Mouse (Mus musculus): Measurements from ENCODE around the gene Fpr1. TPM values are rescaled to one million over a fixed set of nuclear protein-coding genes. Genes with fewer than 3 reads are reported as not detected.
"Not testable (repeated sequence)": the region's sequence is repeated elsewhere in the genome, so short reads cannot be mapped to it uniquely, and the experiment has no call there.

Fpr1 gene
- total RNA-seq, 2 experiments from 2014 or later: 0.51 to 1.4 TPM

DNA sequence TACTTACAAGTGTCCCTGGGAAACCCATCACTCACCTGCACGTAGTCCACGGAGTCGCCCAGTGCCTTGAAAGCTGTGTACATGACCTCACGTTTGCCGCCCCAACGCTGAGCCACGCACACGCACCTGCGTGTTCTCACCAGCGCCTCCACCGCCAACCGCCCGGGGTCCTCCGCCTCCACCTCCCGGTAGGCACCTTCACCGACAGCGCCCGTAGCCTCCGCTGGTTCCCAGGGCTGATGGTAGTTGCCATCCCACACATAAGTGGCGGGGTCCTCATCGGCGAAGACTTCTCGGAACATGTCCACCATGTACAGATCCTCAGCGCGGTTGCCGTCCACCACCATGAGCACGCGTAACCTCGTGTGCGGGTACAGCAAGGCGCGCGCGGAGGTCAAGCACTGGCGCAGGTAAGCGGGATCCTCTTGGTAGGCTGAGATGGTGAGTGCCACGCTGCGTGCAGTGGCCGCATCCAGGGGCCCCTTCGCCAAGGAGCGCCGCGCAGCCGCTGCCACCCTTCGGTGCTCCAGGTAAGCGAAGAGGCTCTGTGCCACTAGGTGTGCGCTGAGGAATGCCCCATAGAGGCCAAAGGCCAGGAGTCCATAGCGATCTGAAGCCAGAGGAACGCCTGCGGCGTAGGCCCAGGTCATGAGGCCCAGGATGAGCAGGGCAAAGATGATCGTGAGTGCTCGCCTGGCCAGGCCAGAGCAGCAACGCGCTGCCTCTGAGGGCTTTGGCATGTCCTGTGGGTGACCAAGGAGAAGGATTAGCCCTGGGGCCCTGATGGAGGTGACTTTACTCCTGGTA, 33.6 kb downstream of the Fpr1 start:
- no peak for DNase-seq

DNA sequence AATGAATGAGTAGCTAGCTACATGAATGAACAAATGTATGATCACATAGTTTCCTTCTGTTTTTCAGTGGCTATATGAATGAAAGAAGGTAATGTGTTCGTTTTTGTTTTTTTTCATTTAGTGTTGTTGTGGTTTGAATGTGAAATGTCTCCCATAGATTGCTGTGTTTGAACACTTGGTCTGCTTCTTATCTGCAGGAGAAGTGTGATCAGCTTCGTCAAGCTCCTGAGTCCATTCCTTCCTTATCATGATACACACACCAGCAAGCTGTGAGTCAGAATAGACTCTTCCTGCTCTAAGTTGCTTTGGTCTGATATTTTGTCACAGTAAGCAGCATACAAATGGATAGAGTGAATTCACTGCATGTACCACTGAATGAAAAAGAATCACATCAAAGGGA, 34.8 kb downstream of the Fpr1 start:
- DNase-seq: no peak

DNA sequence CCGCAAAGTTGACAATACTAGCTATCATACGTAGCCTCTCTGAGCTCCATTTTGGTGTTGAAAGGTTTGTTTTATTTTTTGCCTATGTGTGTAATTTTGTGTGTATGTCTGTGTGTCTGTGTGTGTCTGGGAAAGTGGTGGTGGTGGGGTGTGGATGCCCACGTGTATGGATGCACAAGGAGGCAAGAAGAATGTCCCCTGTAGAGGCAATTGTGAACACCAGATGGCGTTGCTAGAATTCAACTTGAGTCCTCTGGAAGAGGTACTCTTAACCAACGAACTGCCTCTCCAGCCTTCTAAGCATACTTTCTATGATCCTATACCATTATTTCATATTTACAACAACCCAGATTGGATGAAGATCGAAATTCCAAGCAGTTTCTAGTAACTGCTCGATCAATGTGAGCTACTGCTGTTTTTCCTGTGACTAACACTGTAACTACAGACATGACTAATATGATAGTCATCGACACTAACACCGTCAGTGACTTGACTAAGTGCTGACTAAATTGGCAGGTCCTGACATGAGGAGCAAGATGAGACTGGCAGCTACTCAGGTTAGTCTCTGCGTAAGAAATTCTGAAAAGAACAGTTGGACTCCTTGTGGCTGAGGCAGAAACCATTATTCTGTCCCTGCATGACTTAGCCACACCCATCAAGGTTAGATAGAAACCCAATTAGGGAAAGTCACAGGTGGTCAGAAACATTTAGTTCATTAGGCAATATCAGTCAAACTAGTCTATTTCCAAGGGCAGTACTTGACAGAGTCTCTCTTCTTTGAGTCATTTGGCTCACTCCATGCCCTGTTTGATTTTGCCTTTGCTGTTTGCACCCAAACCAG, 38.3 kb downstream of the Fpr1 start:
- peak; percentile 28 for DNase-seq

DNA sequence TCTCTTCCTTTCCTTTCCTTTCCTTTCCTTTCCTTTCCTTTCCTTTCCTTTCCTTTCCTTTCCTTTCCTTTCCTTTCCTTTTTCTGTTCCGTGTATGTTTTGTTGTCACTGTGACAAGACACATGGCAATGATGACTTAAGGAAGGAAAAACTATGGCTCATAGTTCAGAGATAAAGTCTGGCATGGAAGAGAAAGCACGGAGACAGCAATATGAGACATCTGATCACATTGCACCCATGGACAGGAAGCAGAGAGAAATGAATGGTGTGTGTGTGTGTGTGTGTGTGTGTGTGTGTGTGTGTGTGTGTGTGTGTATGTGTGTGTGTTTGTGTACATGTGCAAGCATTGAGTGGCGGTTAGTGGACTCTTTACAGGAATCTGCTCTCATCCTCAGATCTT, 39.1 kb downstream of the Fpr1 start:
- not testable (repeated sequence) for DNase-seq

DNA sequence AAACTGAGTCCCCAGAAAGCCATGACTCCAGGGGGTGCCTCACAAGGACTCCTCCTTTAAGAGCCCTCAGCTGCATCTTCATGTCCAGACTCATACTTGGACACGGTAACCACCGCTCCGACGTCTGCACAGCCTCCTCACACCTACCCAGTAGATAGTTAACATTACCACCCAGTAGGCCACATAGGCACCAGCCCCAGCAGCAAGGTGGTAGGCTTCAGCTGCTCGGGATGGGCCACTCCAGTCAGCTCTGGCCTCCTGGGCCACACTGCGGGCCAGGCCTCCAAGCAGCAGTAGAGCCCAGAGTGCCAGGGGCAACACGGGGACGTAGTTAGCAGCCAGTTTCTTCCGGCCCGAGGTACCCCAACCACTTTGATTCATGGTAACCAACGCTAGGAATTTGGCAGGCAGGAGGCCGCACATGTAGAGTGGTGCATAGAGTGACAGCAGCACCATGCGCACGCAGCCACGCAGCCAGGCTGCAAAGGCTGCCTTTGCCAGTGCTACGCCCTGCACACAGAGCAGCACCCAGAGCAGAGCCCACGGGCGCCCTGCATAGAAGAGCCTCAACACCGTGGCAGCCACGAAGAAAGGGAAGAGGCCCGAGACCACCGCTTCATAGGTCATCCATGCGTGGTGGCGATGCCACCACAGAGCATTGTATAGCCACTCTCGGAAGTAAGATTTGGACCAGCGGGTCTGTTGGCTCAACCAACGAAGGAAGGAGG, 40.0 kb downstream of the Fpr1 start:
- no peak for DNase-seq

DNA sequence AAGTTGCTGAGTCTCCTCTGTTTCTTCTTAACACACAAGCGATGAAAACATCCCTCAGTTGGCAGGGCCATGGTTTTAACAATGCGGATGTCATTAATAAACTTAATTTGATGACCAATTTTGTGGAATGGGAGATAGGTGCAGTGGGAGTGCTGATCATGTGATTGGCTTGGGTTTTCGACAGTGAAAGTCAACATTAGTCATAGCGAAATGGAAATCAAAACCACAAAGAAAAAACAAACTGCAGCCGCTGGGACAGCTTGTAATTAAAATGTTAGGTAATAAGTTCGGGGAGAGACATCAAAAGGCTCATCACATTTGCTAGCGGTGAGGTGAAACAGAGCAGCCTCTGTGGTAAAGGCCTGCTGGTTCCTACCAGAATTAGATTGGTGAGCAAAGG, 42.9 kb downstream of the Fpr1 start:
- no peak for DNase-seq

DNA sequence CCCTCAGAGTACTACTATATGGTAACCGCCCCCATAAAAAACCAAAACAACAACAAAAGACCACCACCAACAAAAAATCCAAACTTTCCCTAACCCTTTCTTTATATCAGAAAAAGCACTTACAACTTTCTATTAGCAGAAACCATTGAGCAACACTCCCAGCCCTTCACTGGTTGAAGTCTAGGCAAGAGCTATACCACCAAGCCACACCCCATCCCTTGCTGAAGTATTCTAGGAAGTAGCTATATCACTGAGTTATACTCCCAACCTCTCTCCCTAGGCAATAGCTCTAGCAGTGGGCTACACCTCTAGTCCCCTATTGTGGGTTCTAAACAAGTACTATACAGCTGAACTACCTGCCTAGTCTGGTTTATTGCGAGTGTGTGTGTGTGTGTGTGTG, 44.5 kb downstream of the Fpr1 start:
- no peak for DNase-seq

- DNase-seq: peak; percentile 97
Measured at GRCm38 (mm10) chr17:17837919-17838701, 45.6 kb downstream of the Fpr1 start.

GRCm38 (mm10) chr17:17837426-17837825, 46.3 kb downstream of the Fpr1 start:
- DNase-seq: peak; percentile 28

GRCm38 (mm10) chr17:17836101-17836500, 47.6 kb downstream of the Fpr1 start:
- no peak for DNase-seq

GRCm38 (mm10) chr17:17834896-17835295, 48.8 kb downstream of the Fpr1 start:
- peak; percentile 37 for DNase-seq

GRCm38 (mm10) chr17:17830731-17831130, 53.0 kb downstream of the Fpr1 start:
- no peak for DNase-seq

- no peak for DNase-seq
Measured at GRCm38 (mm10) chr17:17829816-17830535, 53.8 kb downstream of the Fpr1 start.

DNA sequence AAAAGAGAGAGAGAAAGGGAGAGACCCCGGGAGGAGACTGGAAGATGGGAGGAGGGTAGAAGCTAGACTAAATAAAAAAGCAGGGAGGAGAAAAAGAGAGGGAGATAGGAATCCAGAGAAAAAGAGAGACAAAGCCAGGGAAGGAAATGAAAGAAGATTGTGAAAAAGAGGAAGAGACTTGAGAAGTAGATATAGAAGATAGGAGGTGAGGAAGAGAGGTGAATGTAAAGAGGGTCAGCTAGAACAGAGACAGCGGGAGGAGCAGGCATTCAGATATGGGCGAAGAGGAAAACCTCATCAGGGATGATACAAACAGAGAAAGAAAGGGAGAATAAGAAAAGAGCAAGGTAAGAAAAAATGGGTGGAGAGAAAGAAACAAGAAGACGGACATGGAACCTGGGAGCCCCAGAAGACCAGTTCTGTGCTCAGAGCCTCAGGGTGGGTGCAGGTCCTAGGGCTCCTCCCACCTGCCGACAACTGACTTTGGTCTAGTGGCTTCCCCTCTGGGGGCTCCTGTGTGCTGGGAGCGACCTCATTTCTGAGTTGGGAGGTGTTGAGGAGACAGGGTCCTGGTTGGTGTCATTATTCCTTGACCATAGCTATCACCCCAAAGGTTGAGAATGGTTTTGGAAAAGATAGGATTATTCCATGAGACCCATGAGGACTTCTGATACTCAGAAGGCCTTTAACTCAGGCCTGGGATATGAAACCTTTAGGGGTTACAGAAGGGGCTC, 54.5 kb downstream of the Fpr1 start:
- no peak for DNase-seq

- peak; percentile 66 for DNase-seq
Measured at GRCm38 (mm10) chr17:17828191-17828981, 55.4 kb downstream of the Fpr1 start.

DNA sequence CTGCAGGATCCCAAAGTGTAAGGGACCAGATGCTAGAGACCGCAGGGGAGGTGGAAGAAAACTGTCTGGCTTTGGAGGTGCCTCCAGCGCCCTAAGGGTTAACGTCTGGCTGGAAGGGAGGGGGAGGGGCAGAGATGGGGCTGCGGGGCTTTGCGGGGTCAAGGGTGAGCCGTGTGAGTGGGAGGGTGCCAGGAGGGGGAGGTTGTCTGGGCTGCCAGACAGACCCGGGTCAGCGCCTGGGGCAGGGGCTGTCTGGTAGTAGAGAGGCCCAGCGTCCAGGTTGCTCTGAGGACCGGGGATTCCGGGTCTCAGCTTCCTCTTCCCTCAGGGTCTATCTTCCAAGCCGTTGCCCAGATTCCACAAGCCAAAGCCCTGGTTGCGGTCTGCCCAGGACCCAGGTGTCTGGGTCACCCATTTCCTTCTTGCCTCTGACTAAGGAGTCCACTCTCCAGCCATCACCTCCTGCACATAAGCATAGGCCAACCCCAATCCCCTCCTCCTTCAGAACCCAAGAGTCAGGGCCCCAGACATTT, 56.0 kb downstream of the Fpr1 start:
- DNase-seq: peak; percentile 84

GRCm38 (mm10) chr17:17826751-17827657, 56.7 kb downstream of the Fpr1 start, which contains the start of gene Spaca6:
Gene Spaca6 (plus strand): TSS chr17:17827158.
- peak; percentile 98 for DNase-seq

Data from adrenal gland, postnatal 10 days (tissue).